Mouse (Mus musculus): ENCODE results near the gene Exoc3l2. TPM values are rescaled to one million over a fixed set of nuclear protein-coding genes. Genes with fewer than 3 reads are reported as not detected.

Exoc3l2 gene
- polyA plus RNA-seq, 1 experiment = not detected

DNA sequence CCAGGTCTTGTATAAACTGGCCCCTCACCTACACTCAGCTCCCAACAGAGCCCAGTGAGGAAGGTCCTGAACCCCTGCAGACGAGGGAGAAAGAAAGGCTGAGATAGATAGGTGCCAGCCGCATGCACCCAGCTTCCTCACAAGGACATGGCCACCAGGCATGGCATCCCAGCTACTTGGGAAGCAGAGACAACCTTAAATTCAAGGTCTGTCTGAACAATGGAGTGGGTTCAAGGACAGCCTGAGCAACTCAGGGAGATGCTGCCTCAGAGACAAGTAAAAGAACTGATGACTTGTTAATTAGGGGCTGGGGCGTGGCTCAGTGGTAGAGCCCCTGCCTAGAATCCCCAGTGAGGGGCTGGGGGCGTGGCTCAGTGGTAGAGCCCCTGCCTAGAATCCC lies 7.9 kb upstream of the Exoc3l2 start:
- Histone ChIP-seq H3K4me1 (ENCODE audit: control insufficient read depth, insufficient read depth, low read length) (no peaks in the 10 kb centered on the region; the same call in 1 of the 2 replicates), H3K27ac (ENCODE audit: insufficient read depth, low read length) (no peak overlapping the region), H3K4me3 (ENCODE audit: insufficient read depth, low read length) (no peak overlapping the region)
- TF ChIP-seq POLR2A (IDR thresholded peaks at IDR 0.05; ENCODE audit: low read depth, low read length) (no peak), CTCF (IDR thresholded peaks at IDR 0.05; ENCODE audit: borderline replicate concordance, insufficient read depth, low read length) (no peak)

DNA sequence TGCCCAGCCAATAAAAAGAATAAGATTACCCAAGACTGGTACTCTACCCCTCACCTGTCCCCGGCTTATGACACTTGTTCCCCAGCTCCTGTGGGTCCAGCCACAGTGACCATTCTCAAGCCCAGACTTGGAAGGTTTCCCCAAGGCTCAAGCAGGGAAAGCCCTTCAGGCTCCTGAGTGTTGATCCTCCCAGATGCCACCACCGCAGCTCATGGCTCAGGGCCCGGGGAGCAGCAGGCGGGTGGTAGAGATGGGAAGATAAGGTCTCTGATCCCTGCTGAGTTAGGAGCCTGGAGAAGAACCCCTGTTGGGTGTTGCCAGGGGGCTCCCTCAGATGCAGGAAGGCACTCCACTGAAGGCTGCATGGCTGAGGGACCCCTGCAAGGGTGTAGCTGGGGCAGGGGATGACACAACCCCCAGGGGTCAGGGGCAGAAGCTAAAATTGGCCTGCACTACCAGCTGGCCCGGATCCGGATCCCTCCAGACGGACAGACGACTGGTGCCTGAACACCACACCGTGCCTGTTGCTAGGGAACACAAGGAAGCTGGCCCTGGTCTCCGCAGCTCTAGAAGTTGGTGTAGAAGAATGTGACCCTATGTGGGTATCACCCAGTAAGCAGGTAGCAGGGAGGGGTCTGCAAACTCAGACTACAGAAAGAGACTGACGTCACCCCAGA lies 7.2 kb upstream of the Exoc3l2 start:
- Histone ChIP-seq H3K4me3 (ENCODE audit: insufficient read depth, low read length) (no peak overlapping the region), H3K4me1 (ENCODE audit: control insufficient read depth, insufficient read depth, low read length) (no peaks in the 10 kb centered on the region; the same call in 1 of the 2 replicates), H3K27ac (ENCODE audit: insufficient read depth, low read length) (no peak overlapping the region)
- TF ChIP-seq CTCF (IDR thresholded peaks at IDR 0.05; ENCODE audit: borderline replicate concordance, insufficient read depth, low read length) = no peak

DNA sequence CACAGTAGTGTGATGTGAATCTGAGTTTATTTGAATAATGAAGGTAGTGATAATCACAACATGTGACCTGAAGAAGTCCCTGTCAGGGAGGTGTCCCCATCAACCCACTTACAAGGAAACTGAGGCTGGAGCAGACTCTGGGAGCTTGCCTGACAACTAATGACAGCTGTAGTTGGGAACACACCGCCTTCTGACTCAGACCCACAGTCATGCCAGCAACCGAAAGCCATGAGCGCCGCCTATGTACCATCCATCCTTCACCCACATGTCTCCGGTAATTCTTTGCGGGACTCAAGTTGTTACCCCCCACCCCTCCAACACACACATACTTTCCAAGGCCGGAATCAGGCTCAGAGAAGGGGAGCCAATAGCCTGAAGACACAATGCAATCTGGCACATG lies 6.5 kb upstream of the Exoc3l2 start:
- TF ChIP-seq CTCF (IDR thresholded peaks at IDR 0.05; ENCODE audit: borderline replicate concordance, insufficient read depth, low read length) (no peak), POLR2A (IDR thresholded peaks at IDR 0.05; ENCODE audit: low read depth, low read length) (no peak)
- Histone ChIP-seq H3K27ac (ENCODE audit: insufficient read depth, low read length) (no peak overlapping the region), H3K4me3 (ENCODE audit: insufficient read depth, low read length) (0 out of 2 replicates have a peak overlapping the region, but pooled peaks have one; percentile 96), H3K4me1 (ENCODE audit: control insufficient read depth, insufficient read depth, low read length) (no peaks in the 10 kb centered on the region; the same call in 1 of the 2 replicates)

- TF ChIP-seq POLR2A (IDR thresholded peaks at IDR 0.05; ENCODE audit: low read depth, low read length) (no peak; the same call in 1 of the 2 replicates), CTCF (IDR thresholded peaks at IDR 0.05; ENCODE audit: borderline replicate concordance, insufficient read depth, low read length) (no peak)
- H3K27ac ChIP-seq (ENCODE audit: insufficient read depth, low read length) = no peak overlapping the region; the same call in 1 of the 2 replicates
- no peaks in the 10 kb centered on the region; the same call in 1 of the 2 replicates for H3K4me1 ChIP-seq (ENCODE audit: control insufficient read depth, insufficient read depth, low read length)
- H3K4me3 ChIP-seq (ENCODE audit: insufficient read depth, low read length) = peak overlapping the region; percentile 96
Measured at GRCm38 (mm10) chr7:19457414-19458071, 5.6 kb upstream of the Exoc3l2 start.

- peak overlapping the region; percentile 96 for H3K4me3 ChIP-seq (ENCODE audit: insufficient read depth, low read length)
- TF ChIP-seq POLR2A (IDR thresholded peaks at IDR 0.05; ENCODE audit: low read depth, low read length) = no peak
- no peak for TF ChIP-seq CTCF (IDR thresholded peaks at IDR 0.05; ENCODE audit: borderline replicate concordance, insufficient read depth, low read length)
- H3K4me1 ChIP-seq (ENCODE audit: control insufficient read depth, insufficient read depth, low read length) = no peaks in the 10 kb centered on the region; the same call in 1 of the 2 replicates
- H3K27ac ChIP-seq (ENCODE audit: insufficient read depth, low read length) = no peak overlapping the region
Measured at GRCm38 (mm10) chr7:19458072-19458486, 5.1 kb upstream of the Exoc3l2 start.

DNA sequence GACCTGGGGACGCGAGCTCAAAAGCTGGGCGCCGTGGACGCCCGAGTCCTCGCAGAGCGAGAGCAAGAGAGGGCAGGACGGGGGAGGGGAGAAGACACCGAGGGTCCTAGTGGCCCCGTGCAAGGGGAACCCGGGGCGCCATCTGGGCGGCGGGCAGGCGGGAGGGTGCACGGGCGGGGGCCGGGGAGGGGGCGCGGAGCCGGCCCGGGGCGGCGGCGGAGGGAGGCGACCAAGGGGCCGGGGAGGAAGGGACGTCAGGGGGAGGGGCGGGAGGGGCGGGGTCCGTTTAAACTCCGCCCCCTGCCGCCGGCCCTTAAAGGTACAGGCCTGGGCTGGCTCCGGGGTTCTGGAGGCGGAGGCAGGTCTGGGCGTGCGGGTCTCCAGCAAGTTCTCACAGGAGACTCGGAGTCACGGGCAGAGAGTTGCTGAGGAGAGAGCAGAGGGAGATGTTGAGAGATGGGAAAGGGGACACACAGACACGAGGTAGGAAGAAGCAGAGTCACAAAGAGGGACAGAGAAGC lies 4.5 kb upstream of the Exoc3l2 start, which contains the start of gene Mark4:
Gene Mark4, minus strand, starts transcription at position 231 of the 521 bp plus-strand sequence.
- Histone ChIP-seq H3K27ac (ENCODE audit: insufficient read depth, low read length) (peak within 1 kb of the TSS; percentile 46), H3K4me3 (ENCODE audit: insufficient read depth, low read length) (peak within 1 kb of the TSS; percentile 96), H3K4me1 (ENCODE audit: control insufficient read depth, insufficient read depth, low read length) (no peaks in the 10 kb centered on the region; the same call in 1 of the 2 replicates)
- TF ChIP-seq POLR2A (IDR thresholded peaks at IDR 0.05; ENCODE audit: low read depth, low read length) (peak; percentile 97), CTCF (IDR thresholded peaks at IDR 0.05; ENCODE audit: borderline replicate concordance, insufficient read depth, low read length) (no peak)

DNA sequence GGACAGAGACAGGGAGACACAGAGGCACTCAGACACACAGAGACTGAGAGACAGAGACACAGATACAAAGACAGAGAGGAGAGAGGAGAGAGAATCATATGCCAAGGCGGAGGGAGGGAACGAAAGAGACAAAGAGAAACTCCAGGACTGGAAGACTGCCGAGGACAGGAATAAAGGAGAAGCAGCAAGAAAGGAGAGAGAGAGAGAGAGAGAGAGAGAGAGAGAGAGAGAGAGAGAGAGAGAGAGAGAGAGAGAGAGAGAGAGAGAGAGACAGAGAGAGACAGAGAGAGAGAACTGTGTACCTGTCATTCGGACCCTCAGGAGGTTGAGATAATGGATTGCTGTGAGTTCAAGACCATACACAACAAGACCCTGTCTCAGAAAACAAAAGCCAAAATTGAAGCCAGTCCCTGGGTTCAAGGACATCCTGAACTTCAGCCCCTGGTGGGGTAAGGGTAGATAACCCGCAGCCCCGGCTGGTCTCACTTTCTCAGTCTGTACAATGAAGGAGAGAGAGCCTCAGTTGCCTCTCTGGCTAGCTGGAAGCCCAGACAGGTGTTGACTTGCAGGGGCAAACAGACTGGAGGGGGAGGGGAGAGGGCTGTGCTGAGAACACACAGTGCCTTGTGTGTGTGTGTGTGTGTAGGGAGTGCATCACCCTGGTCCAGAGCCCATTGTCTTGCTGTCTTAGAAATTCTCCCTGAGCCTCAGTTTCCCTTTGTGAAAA lies 3.8 kb upstream of the Exoc3l2 start:
- TF ChIP-seq POLR2A (IDR thresholded peaks at IDR 0.05; ENCODE audit: low read depth, low read length) (no peak), CTCF (IDR thresholded peaks at IDR 0.05; ENCODE audit: borderline replicate concordance, insufficient read depth, low read length) (no peak)
- Histone ChIP-seq H3K4me3 (ENCODE audit: insufficient read depth, low read length) (peak overlapping the region; percentile 47), H3K27ac (ENCODE audit: insufficient read depth, low read length) (peak overlapping the region; percentile 46), H3K4me1 (ENCODE audit: control insufficient read depth, insufficient read depth, low read length) (peaks cover under 1% of the 10 kb centered on the region; the same call in 1 of the 2 replicates)

- peaks cover 4% of the 10 kb centered on the region; the same call in 1 of the 2 replicates for H3K4me1 ChIP-seq (ENCODE audit: control insufficient read depth, insufficient read depth, low read length)
- no peak overlapping the region for H3K4me3 ChIP-seq (ENCODE audit: insufficient read depth, low read length)
- TF ChIP-seq CTCF (IDR thresholded peaks at IDR 0.05; ENCODE audit: borderline replicate concordance, insufficient read depth, low read length) = no peak
- no peak overlapping the region for H3K27ac ChIP-seq (ENCODE audit: insufficient read depth, low read length)
Measured at GRCm38 (mm10) chr7:19460500-19460899, 2.6 kb upstream of the Exoc3l2 start.

- no peak overlapping the region for H3K4me3 ChIP-seq (ENCODE audit: insufficient read depth, low read length)
- H3K27ac ChIP-seq (ENCODE audit: insufficient read depth, low read length) = no peak overlapping the region
- TF ChIP-seq CTCF (IDR thresholded peaks at IDR 0.05; ENCODE audit: borderline replicate concordance, insufficient read depth, low read length) (peak; percentile 55; the same call in 1 of the 2 replicates), POLR2A (IDR thresholded peaks at IDR 0.05; ENCODE audit: low read depth, low read length) (no peak)
- peaks cover 4% of the 10 kb centered on the region; the same call in 1 of the 2 replicates for H3K4me1 ChIP-seq (ENCODE audit: control insufficient read depth, insufficient read depth, low read length)
Measured at GRCm38 (mm10) chr7:19461488-19461887, 1.6 kb upstream of the Exoc3l2 start.
